Mouse (Mus musculus) cerebellum, adult 8-10 months (tissue): ENCODE results near the gene Id2.

Experiments used
- DNase-seq: peaks from one replicate; pipeline ENCODE4 v3.0.0; 2022

The Id2 gene

DNA sequence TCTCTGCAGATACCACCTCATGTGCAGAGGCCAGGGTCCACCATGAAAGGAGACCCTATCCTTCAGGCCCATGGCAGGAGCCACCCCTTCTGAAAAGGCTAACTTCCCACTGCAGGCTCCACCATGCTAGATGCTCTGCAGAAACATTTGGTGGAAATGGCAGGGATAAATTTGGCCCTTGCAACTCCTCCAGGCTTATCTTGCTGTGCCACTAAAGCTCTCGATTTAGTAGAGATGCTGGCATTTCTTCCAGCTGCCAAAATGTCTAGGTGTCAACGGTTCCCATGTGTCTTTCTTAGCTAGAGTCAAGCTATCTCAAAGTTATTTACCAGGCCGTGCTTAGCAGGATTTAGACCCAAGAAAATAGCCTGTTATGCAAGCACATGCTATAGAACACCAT is 22.6 kb downstream of the Id2 start:
- DNase-seq = no peak

- DNase-seq = no peak
Measured at GRCm38 (mm10) chr12:25073374-25073773, 23.6 kb downstream of the Id2 start.

- DNase-seq = no peak
Measured at GRCm38 (mm10) chr12:25062264-25062663, 34.7 kb downstream of the Id2 start.

GRCm38 (mm10) chr12:25060901-25061300 is 36.0 kb downstream of the Id2 start:
- no peak for DNase-seq

GRCm38 (mm10) chr12:25059487-25060200 is 37.3 kb downstream of the Id2 start:
- DNase-seq = no peak

- no peak for DNase-seq
Measured at GRCm38 (mm10) chr12:25054963-25055362, 42.0 kb downstream of the Id2 start.

DNA sequence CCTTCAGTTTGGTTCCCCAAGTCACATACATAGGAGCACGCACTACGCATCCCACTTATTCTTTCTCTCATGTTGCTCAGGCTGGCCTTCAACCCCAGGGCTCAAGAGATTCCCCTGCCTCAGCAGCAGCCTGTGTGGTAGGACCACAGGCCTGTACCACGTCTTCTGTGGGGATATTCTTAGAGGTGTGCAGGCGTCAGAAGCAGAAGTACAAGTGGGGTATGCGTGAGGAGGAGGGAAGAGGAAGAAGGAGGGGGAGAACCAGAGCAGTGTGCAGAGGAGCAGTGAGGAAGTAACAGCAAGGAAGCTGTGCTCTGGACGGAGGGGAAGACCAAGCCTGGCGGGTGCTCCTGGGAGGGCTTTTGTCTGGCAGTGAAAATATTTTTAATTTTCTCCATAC is 42.4 kb downstream of the Id2 start:
- no peak for DNase-seq

GRCm38 (mm10) chr12:25049253-25049652 is 47.7 kb downstream of the Id2 start:
- no peak for DNase-seq

DNA sequence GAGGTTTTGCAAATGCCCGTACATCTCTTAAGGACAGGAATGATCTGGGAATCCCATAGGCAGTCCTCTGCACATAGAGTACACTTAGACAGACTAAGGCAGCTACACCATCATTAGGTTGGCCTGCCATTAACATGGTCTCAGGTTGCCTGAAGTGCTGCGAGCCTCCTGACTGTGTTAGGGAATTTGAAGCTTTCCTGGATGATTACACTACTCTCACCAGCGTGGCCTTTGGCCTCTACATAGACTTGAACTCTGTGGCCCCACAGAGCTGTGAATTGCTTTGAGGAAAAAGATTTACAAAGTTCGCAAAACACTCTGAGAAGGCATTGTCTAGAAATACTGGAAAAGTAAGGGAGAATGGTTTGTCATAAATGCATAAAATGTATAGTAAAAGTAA is 52.4 kb downstream of the Id2 start:
- no peak for DNase-seq

- DNase-seq = no peak
Measured at GRCm38 (mm10) chr12:25044056-25044455, 52.9 kb downstream of the Id2 start.
